Mouse (Mus musculus) lung, postnatal 25 days (tissue): Measurements from ENCODE around the gene Sp7.
"Not testable (repeated sequence)": the region's sequence is repeated elsewhere in the genome, so short reads cannot be mapped to it uniquely, and the experiment has no call there.

Experiments
- DNase-seq: peaks from one replicate; pipeline ENCODE4 v3.0.0; 2022; ENCODE audit warnings: low spot score

The Sp7 gene

GRCm38 (mm10) chr15:102341580-102341979 lies 25.4 kb downstream of the Sp7 start:
- DNase-seq = peak; percentile 55

DNA sequence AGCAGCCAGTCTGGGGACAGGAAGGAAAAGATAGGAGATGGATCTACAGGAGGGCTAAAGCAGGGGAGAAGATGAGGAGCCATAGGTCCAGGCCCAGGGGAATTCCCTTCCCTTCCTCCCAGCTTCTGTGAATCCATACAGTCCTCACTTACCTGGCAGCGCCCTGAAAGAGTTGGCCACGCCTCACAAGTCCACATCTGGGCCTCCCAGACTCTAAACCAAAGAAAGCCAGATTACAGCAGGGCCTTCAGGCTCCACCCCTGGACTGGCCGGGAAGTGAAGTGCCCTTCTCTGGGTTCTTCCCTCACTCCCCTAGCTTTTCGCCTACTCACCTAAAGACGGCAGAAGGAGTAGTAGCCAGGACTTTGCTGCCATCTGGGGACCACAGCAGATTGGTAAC lies 27.4 kb downstream of the Sp7 start:
- no peak for DNase-seq

- DNase-seq = no peak
Observed at GRCm38 (mm10) chr15:102336946-102337345, 30.0 kb downstream of the Sp7 start.

GRCm38 (mm10) chr15:102335925-102336324 lies 31.1 kb downstream of the Sp7 start:
- not testable (repeated sequence) for DNase-seq

DNA sequence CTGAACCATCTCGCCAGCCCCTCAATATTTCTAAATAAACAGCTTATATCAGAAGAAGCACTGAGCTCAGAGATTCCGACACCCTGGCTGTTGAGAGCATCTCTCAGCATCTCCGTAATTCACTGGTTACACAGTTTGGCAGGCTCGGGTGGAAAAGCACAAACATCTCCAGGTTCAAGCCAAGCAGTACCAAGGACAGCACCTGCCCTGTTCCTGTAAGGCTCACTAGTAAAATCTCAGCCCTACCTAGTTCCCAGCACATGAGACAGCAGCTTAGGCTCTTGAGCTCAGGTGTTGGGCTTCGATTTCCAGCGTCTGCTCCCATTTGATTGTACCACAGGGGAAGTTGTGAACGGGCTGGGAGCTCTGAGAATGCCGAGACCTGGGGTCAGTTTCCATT lies 31.7 kb downstream of the Sp7 start:
- DNase-seq = no peak

GRCm38 (mm10) chr15:102331610-102332015 lies 35.4 kb downstream of the Sp7 start, which contains the start of gene Myg1:
Myg1 (plus strand) TSS chr15:102331709.
- DNase-seq = peak; percentile 83

DNA sequence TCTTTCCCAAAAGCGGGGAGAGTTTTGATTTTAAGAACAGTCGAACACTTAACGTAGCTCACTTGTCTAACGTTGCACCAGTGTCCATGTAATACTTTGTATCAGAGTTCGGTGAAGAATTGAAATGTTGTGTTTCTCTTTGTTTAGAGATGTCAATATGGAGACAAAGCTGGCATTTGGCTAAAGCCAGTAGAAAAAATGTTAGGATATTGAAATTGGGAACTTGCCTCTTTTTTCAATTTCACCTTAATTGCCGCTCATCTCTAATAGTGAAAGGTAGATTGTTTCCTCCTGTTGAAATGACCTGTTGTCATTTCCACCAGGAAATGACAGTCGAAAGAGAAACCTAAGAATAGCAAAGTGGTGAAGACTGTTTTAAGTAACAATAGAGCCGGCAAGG lies 40.1 kb downstream of the Sp7 start:
- DNase-seq = no peak

- DNase-seq = peak; percentile 85
Observed at GRCm38 (mm10) chr15:102326022-102326576, 40.9 kb downstream of the Sp7 start, which contains the start of gene Pfdn5. Pfdn5 (plus strand) TSS chr15:102326116.

DNA sequence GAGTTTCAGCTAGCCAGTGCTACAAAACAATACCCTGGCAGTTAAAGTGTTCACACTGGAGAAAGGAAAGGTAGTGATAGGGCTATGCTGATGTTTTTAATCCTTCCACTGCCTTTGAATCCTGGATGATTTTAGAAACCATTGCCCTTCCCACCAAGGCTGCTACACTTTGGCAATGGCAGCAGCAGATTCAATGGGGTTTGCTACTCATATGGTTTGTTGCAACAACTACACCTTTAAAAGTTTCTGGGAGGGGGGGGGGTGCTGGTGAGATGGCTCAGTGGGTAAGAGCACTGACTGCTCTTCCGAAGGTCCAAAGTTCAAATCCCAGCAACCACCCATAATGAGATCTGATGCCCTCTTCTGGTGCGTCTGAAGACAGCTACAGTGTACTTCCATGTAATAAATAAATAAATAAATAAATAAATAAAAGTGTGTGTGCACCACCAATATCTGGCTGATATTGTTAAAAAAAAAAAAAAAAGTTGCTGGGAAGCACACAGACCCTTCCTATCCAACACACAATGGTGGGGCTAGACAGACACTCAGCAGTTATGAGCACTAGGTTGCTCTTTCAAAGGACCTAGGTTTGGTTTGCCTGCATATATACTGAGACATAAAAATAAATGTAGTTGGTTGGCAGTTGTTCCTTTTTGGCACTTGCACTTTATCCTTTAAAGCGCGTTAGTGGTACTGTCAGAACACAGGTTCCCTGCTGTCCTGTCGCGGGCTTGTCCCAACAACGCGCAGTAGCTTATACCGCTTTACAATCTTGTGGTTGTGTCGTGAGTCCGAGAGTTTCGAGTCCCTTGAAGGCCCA lies 42.1 kb downstream of the Sp7 start:
- DNase-seq = no peak

GRCm38 (mm10) chr15:102316263-102316662 lies 50.7 kb downstream of the Sp7 start:
- peak; percentile 83 for DNase-seq

DNA sequence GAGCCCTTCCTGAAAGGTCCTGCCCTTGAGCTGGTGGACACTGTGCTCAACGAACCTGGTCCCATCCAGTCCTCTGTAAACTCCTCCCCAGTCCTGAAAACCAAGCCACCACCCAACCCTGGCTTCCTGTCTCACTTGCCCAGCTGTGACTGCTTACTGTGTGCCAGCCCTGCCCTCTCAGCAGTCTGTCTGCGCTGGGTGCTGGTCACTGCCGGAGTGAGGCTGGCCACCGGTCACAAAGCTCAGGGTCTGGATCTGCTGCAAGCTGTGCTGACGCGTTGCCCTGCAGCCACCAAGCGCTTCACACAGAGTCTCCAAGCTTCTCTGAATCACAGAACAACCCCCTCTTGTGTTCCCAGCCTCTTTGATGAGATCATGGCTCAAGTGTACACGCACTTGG lies 51.7 kb downstream of the Sp7 start:
- peak; percentile 33 for DNase-seq

GRCm38 (mm10) chr15:102311489-102311888 lies 55.5 kb downstream of the Sp7 start:
- no peak for DNase-seq

- DNase-seq = peak; percentile 60
Observed at GRCm38 (mm10) chr15:102310074-102310845, 56.7 kb downstream of the Sp7 start.

- no peak for DNase-seq
Observed at GRCm38 (mm10) chr15:102308717-102309116, 58.3 kb downstream of the Sp7 start.
